Mouse (Mus musculus): ENCODE data around the gene Nup133. TPM values are rescaled to one million over a fixed set of nuclear protein-coding genes. Genes with fewer than 3 reads are reported as not detected.

The Nup133 gene
- polyA plus RNA-seq (2012; rRNA removed) = 34.3 and 35.1 TPM in 2 replicates

DNA sequence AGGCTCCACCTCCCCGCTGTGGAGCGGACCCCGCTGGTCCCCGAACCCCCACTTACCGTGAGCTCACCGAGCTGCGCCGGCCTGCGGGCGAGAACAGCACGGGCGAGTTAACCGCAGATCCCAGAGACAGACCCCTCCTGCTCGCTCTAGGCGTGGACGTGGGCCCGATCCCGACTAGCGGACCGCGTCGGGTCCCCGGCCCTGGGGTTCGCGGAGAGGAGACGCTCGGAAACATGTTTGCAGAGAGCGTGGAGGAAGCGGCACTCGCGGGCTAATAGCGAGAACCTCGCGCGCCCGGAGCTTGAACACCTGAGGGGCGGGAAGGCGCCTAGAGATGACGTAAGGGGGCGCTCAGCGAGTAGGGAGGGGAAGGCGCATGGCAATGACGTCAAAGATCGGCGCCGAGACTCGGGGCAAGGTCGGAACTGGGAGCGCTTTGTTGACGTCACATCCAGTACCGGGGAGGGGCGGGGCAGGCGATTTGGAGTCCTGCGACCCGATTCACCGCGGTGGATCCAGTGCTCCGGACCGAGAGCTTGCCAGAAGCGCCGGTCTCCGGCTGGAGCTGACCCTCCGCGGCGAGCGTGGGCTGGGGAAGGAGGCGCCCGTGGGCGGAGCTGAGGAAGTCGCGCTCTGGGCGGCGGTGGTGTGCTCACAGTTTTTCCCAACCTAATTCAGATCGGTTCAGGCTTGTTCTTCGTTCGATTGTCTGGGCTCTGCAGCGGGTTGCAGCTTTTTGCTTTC, at the start of gene Nup133:
Gene Nup133 (minus strand): TSS at position 324 of the 744 bp plus-strand sequence.

DNA sequence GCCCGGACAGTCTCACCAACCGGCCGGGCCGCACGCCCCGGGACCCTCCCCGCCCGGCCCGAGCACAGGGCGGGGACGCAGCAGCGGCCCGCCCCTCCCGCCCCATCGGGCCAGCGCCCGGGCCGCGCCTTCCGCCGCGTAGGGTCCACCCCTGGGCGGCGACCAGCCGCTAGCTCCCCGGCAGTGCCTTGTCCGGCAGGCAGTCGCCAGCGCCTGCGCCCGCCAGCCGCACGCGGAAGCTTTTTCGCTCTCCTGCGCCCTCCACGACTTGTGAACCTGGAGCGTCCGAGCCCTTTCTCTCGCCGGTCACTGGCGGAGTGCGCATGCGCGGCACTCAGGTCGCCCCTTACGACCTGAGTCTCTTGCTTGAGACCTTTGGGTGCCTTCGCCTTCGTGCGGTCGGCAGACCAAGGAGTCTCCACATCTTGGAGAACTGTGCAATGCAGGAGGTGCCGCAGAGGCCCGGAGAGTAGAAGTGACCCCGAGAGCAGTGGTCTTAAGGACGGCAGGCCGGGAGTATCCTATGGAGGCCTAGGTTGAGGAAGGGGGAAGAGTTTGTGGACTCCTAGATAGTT, 33.8 kb upstream of the Nup133 start, which contains the start of gene Abcb10:
Gene Abcb10 (minus strand): TSS at position 297 of the 575 bp plus-strand sequence.

DNA sequence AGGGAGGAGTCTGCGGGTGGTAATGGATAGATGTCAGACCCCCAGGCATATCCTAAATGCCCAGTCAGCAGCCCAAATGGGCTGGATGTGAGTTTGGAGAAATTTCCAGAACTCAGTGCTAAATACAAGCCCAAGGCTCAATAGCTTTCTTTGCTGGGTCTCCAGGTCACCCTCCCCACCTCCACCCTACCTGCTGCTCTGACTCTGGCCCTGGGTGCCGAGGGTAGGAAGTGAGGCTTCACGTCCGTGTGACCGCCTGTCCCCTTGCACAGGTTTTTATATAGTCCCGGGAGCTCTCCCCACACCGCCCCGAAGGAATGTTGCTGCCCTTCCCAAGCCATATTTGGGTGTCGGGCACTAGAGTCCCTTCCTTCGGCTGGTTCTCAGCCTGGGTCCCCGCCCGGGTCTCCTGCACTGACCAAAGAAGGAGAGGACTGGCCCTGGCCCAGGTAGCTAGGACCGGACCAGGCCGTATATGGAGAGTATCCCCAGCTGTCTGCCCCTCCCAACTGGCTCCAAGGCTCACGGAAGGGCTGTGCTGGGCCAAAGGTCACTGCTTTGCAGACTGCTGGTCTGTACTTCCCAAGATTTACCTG, 54.5 kb downstream of the Nup133 start, which contains the start of gene Acta1:
Gene Acta1 (minus strand): TSS at position 250 of the 596 bp plus-strand sequence.

DNA sequence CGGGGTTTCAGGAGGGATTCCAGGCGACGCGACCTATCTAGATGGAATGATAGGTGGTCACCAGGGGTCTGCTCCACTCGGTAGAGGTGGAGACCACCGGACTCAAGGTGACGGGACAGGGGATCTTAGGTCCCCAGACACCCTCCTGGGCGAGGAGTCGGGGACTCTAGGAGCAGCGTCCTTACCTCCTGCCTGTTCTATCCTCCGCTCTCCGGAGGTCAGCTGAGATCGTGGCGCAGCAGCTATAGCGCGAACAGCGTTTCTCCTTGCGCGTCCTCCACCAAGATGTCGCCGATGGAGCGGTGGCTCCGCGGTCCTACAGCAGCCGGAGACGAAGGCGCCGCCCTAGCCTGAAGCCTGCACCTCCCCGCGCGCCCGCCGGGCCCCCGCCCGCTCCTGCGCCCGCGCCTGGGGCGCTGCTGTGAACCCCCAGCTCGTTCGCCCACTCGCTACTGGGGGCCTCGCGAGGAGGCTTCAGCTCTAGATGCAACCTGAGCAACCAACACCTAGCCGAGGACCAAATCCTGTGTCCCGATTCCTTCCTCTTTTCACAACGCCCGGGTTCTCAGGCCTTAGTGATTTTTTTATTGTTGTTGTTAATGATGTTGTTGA, 89.3 kb downstream of the Nup133 start, which contains the start of gene Ccsap:
Gene Ccsap (minus strand): TSS at position 562 of the 612 bp plus-strand sequence.

Other genes starting within 250 kb of the Nup133 start
- gene Rab4a, start 143.3 kb downstream of the Nup133 start, polyA plus RNA-seq (2012; rRNA removed) = 29.8 and 33.6 TPM in 2 replicates
- 7.1 and 8.7 TPM in 2 replicates for gene Ccsap, start 89.1 kb downstream of the Nup133 start, polyA plus RNA-seq (2012; rRNA removed)
- 2.3 and 57.2 TPM in 2 replicates for gene Acta1, start 54.5 kb downstream of the Nup133 start, polyA plus RNA-seq (2012; rRNA removed)
- gene Abcb10, start 33.9 kb upstream of the Nup133 start, polyA plus RNA-seq (2012; rRNA removed) = 20.9 and 23.5 TPM in 2 replicates
- 24.3 and 32.2 TPM in 2 replicates for gene Taf5l, start 72.1 kb upstream of the Nup133 start, polyA plus RNA-seq (2012; rRNA removed)
- 8.2 and 11.3 TPM in 2 replicates for gene Urb2, start 72.2 kb upstream of the Nup133 start, polyA plus RNA-seq (2012; rRNA removed)

Data from central nervous system, embryonic 11.5 days (tissue).